Mouse (Mus musculus) gastrocnemius, postnatal 10 days (tissue): Measurements from ENCODE around the gene Fam131a. TPM values are rescaled to one million over a fixed set of nuclear protein-coding genes. Genes with fewer than 3 reads are reported as not detected.
"Not testable (repeated sequence)": the region's sequence is repeated elsewhere in the genome, so short reads cannot be mapped to it uniquely, and the experiment has no call there.

Experiments
- DNase-seq: peaks from one replicate; pipeline ENCODE4 v3.0.0; 2021; ENCODE audit warnings: mixed read lengths
- long read RNA-seq, 2 experiments: library from polyadenylated mRNA; stranded (forward); transcript quantifications; one replicate each; pipeline ENCODE4 v2.0.0; 2021
- total RNA-seq, 2 experiments: library from RNA; stranded (reverse); gene quantifications; 2 replicates each; pipeline ENCODE4 v1.2.3; 2021

Fam131a gene
- 10 to 100 TPM; 28.0 to 29.8 TPM for total RNA-seq
- long read RNA-seq, experiment 1, transcript Fam131a-201 (6 exons, 2,432 nt) = major isoform, 24 of 47 reads
- long read RNA-seq, experiment 1, transcript Fam131a-205 (7 exons, 962 nt) = minor isoform, 7 of 47 reads
- long read RNA-seq, experiment 1, partial matches to known transcripts = 1 of 47 reads
- long read RNA-seq, experiment 1, other reads (novel, unspliced or antisense) = 15 of 47 reads
- long read RNA-seq, experiment 2, transcript Fam131a-201 (6 exons, 2,432 nt) = major isoform, 34 of 59 reads
- long read RNA-seq, experiment 2, partial matches to known transcripts = 20 of 59 reads
- long read RNA-seq, experiment 2, other reads (novel, unspliced or antisense) = 3 of 59 reads

DNA sequence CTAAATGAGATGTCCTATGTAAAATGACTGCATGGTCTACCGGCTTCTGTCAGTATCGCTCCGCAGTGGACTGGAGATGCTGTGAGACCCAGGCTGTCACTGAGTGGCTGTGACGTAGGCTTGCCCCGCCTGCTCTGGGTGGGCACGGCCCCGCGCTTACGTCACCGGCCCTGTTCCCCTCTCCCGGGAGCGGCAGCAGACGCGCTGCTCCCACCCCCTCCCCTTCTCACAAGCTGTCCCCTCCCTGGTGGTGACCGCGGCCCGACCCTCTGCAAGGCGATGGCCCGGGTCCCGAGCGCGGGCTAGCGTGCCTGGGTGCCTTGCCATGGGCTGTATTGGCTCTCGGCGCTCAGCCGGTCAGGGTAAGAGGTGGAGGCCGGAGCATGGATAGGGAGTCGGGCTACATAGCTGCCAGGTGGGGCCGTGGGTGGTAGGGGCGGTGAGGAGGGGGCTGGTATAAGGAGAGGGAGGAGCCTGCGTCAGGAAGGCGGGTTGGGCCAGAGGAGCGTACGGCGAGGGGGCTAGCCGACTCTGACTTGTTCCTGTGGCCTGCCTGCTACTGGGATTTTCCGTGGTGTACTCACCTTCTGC, at the start of gene Fam131a:
Gene Fam131a, plus strand, starts transcription at position 131 of the 591 bp plus-strand sequence.
- DNase-seq = peak; percentile 85

- DNase-seq = no peak
Observed at GRCm38 (mm10) chr16:20643911-20644310, 49.1 kb upstream of the Fam131a start.

DNA sequence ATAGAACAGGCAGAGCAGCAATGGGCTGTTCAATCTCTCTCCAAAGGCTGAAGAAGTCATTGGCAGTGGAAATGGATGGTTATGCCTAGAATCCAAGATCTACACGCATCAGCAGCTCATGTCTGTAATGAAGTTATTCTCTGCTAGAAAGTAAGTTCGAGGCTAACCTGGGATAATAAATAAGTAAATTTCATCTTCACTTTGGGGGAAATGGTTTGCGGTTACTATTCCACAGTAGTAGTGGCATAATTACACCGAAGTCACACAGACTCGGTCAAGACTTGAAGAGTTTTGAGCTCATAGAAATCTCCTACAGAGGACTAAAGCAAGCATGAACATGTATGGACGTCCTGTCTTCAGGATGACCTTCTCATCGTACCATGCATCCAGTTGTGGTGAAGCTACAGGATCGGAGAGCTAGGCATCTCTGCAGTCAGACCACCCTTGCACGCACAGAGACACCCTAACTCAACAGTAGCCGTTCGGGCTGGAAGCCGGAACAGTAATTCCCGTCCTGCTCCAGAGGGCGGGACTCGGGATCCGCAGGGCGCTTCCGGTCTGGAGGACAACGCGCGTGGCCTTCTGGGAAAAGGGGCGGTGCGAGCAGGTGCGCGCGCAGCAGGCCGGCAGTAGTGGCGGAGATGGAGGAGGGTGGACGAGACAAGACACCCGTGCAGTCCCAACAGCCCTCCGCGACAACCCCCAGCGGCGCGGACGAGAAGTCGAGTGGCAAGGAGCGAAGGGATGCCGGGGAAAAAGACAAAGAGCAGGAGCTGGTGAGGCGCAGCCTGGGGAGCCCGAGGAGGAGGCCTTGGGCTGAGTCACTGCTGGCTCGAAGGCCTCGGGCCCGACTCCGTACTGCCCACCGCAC, 41.7 kb upstream of the Fam131a start, which contains the start of gene Psmd2:
Gene Psmd2, plus strand, starts transcription at position 577 of the 871 bp plus-strand sequence.
- DNase-seq = peak; percentile 98

- DNase-seq = no peak
Observed at GRCm38 (mm10) chr16:20651947-20652310, 41.1 kb upstream of the Fam131a start.

DNA sequence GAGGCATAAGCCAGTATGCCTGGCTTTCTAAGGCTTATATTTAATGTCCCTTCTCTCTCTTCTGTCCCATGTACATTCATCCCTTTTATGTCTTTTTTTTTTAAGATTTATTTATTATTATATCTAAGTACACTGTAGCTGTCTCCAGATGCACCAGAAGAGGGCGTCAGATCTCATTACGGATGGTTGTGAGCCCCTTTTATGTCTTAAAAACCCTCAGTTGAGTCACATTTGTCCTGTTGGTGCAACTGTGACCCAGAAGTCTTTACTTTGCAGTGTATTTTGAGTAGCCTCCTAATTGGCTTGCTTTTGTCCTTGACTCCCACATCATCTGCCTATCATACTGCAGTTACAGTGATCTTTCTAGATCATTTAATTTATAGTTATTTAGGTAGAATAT, 39.7 kb upstream of the Fam131a start:
- DNase-seq = no peak

DNA sequence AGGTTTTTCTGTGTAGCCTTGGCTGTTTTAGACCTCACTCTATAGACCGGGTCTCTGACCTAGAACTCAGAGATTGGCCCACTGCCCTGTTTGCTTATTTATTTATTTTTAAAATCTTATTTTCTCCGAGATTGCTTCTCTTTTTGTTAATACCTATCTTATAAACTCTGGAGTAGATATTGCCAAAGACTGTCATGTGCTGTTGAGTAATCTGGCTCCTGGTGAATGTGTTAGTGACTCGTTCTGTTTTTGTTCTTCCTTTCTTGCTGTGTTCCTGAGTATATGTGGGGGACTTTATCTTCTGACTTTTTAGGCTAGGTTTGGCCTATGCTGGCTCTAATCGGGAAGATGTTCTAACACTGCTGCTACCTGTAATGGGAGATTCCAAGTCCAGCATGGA, 35.4 kb upstream of the Fam131a start:
- no peak for DNase-seq

DNA sequence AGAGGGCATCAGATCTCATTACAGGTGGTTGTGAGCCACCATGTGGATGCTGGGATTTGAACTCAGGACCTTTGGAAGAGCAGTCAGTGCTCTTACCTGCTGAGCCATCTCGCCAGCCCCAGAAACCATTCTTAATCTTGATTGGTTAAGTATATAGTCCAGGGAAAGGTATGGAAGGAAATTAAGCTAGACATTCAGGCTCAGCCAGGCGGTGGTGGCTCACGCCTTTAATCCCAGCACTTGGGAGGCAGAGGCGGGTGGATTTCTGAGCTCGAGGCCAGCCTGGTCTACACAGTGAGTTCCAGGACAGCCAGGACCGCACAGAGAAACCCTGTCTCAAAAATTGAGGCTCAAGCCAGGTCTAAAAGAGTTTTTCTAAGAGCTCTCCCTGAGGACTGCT, 25.0 kb upstream of the Fam131a start, which contains the start of gene Eif4g1:
Gene Eif4g1, plus strand, starts transcription at position 301 of the 400 bp plus-strand sequence.
- DNase-seq = not testable (repeated sequence)

GRCm38 (mm10) chr16:20670291-20670690, 22.8 kb upstream of the Fam131a start:
- no peak for DNase-seq

DNA sequence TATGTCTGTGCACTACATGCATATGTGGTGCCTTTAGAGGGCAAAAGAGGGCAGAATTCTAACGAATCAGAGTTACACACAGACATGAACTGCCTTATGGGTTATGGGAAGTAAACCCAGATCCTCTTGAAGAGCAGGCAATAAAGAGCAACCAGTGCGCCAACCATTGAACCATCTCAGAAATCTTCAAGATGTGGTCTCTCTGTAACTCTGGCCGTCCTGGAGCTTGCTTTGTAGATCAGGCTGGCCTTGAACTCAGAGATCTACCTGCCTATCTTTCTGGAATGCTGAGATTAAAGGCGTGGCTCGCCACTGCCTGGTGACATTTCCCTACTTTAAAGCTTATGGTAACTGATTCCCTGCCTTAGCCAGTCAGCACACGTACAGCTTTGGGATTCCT, 21.2 kb upstream of the Fam131a start:
- DNase-seq = no peak

- DNase-seq = peak; percentile 97
Observed at GRCm38 (mm10) chr16:20672500-20672902, 20.5 kb upstream of the Fam131a start.

- peak; percentile 75 for DNase-seq
Observed at GRCm38 (mm10) chr16:20672965-20673705, 19.9 kb upstream of the Fam131a start.

DNA sequence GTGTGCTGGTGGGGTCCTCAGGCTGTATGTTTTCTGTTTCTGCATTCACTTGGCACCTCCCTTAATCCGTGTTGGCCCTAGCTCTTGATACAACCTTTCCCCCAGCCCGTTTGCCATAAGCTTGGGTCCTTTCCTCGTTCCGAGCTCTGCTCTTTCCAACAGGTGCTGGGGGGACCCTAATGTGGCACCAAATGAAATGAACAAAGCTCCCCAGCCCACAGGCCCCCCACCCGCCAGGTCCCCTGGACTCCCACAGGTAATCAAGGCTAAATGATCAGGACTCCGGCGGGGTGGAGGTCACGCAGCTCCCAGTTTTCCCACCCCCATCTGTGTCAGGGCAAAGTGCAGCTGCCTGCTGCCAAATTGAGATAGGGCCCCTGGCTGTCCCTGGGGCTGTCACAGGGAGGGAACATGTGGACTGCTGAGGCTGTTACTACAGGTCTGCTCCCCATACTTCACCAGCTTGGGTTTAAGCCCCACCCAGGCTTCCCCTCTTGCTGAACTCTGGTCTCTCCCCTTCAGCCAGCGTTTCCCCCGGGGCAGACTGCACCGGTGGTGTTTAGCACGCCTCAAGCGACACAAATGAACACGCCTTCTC, 19.2 kb upstream of the Fam131a start:
- DNase-seq = peak; percentile 12

DNA sequence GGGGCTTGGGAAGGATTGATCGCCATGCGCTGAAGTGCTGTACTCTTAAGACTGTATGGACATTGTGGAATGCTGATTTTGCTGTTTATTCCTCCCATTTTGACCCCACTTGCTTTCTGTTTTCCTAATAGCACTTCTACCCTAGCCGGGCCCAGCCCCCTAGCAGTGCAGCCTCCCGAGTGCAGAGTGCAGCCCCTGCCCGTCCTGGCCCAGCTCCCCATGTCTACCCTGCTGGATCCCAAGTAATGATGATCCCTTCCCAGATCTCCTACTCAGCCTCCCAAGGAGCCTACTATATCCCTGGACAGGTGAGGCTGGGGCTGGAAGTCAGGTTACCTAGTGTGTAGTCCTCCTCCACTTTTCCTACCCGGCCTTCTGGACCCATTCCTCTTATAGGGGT, 17.8 kb upstream of the Fam131a start:
- DNase-seq = no peak

DNA sequence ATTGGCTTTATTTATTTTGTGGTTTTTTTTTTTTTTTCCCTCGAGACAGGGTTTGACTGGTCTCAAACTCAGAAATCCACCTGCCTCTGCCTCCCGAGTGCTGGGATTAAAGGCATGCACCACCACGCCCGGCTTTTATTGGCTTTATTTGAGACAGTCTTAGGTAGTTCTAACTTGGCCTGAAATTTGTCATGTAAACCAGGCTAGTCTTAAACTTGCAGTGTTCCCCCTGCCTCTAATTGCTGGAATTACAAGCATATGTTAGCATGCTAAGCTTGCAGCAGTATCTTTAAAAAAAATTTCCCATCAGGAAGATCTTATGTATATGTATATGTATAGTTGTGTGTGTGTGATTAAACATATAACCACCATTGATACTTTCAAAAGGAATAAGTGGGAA, 16.3 kb upstream of the Fam131a start:
- DNase-seq = no peak

DNA sequence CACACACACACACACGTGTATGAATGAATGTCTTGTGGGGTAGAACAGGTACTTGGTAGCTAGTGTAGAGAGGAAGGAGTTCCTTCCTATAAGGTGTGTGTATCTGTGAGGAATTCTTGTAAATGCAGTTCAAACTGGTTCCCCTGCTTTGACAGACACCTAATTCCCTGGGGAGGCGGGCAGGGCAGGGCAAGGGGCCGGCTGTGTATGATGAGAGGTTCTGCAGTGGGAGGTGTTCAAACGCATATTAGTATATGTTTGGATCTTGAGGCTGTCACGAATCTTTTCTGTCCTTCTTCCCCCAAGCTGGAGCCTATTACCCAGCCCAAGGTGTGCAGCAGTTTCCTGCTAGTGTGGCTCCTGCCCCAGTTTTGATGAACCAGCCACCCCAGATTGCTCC, 15.7 kb upstream of the Fam131a start:
- no peak for DNase-seq

DNA sequence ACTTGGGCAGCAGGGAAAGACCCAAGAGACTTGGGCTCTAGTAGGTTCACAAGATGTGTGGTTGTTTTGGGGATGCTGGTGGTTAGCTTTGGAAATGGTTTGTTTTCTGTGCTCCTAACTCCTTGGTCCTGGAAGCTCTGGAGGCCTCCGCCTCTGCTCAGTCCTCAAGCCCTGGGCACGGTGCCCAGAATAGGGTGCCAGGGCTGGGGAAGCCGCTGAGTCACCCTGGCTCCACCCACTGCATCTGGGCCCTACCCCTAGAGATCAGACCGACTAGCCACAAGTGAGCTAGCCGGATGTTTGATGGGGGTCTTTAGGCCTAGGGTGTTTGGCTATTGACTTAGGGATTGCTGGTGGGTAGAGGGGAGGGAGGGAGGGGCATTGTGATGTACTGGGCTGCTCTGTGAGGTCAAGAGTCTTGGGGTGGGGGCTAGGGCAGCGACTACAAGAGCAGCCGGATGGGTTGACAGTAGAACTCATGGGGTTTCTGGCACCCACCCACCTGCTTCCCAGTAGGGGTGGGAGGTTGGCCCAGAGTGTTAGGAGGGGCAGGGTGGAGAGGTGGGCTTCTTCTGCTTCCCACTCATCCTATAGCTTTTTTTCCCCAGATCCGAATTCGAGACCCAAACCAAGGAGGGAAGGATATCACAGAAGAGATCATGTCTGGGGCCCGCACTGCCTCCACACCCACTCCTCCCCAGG, 14.9 kb upstream of the Fam131a start:
- peak; percentile 86 for DNase-seq

- DNase-seq = no peak
Observed at GRCm38 (mm10) chr16:20690774-20691173, 2.3 kb upstream of the Fam131a start.

DNA sequence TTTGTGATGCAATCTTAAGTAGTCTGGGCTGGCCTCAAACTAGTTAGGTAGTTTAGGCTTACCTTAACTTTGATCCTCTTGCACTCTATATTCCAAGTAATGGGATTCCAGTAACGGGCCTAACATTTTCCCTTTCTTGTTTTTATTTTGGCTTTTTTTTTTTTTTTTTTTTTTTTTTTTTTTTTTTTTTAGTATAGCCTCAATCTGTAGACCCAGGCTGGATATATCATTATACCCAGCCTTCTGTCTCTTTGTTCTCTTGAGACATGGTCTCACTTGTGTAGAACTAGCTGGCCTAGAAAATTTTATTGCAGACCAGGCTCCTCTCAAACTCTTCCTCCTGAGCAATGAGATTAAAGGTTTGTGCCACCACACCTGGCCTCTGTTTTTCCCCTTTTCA, 1.4 kb upstream of the Fam131a start:
- no peak for DNase-seq

- DNase-seq = no peak
Observed at GRCm38 (mm10) chr16:20692241-20692965, 638 bp upstream of the Fam131a start.

DNA sequence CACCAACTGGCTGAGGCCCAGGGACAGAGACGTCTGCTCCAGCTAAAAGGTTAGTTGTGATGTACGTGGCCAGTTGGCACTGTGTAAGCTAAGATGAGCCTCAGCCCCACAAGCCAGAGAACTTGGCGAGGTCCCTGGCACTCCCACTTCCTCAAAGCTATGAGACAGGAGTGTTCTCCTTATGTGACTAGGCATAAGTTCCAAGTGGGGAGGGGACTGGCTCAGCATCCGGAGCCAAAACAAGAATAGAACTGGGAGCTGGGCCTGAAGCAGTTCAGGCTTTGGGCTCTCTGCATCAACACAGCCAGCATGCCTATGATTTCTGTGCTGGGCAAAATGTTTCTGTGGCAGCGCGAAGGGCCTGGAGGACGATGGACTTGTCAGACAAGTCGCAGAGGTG, 1.7 kb downstream of the Fam131a start:
- DNase-seq = peak; percentile 46
